Mouse (Mus musculus): ENCODE results near the gene Ciao2a. TPM values are rescaled to one million over a fixed set of nuclear protein-coding genes. Genes with fewer than 3 reads are reported as not detected.

The Ciao2a gene
- total RNA-seq, 2 experiments from 2014 or later, result 68.8 to 80.3 TPM

DNA sequence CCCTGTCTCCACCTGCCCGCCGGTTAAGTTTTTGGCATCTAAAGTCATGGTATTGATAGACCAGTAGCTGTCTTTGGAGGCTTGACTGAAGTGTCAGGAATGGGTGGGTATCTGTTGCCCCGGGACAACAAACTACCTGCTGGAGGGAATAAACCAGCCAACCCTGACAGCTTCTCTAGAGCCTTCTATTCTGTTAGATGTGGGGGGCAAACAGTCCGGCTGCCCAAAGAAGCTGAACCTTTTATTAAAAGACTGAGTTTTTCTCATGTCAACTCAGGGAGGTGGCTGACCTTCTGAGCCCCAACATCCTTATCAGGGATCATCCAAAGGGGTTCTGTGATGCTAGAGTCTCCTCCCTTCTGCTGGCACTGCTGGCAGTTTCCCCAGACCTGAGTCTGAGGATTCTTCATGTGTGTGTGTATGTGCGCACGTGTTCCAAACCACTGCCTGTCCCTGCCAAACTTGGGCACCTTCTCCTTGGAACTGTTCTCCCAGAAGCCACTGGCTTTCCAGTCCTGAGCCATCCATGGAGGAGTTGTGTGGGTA, 32.5 kb downstream of the Ciao2a start:
- no peak for DNase-seq (ENCODE audit: low spot score in 2 of 2)

DNA sequence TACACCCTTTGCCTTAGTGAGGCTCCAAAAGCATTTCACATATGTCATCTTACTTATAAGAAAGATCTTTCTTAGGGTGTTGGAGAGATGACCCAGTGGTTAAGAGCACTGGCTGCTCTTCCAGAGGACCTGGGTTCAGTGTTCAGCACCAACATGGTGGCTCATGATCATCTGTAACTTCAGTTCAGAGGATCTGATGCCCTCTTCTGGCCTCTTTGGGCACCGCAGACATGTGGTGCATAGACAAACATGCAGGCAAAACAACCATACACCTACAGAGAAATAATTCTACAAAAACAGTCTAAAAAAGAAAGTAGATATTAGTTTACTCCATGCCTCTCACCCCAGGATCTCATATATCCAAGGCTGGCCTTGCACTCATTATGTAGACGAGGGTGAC, 33.7 kb downstream of the Ciao2a start:
- DNase-seq (ENCODE audit: low spot score in 2 of 2), result no peak

DNA sequence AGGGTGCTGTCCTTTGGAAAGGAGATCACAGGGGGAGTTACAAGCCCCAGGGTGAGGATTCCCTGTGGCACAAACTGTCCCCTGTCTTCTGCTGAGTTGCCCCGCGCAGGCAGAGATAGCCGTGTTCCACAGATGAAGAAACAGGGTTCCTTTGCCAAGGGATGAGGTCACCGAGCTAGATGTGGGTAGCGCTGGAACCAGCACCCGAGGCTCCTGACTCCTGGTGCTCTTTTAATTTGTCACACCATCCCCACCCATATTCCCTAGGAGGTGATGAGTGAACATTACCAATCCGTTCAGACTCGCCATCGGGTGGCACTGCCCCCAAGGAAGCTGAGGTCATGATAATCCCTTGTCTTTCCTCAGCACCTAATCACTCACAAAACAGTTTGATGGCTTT, 36.6 kb downstream of the Ciao2a start:
- no peak for DNase-seq (ENCODE audit: low spot score in 2 of 2)

DNA sequence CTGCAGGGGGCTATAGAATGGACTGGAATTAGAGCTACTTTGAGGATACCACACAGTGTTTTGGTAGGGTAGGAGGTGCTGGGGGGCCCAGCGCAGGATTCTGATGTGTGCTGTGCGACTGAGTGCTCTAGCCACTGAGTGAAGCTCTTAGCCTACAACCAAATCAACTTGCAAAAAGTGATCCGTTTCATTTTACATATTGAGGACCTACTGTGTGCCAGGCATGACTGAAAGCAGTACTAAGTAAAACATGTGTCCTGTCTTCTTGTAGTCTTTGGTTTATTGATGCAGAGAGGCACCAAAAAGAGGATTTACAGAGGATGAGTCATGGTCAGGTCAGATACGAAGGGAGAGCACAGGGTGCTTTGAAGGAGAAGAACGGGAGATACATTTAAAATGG, 40.8 kb downstream of the Ciao2a start:
- no peak for DNase-seq (ENCODE audit: low spot score in 2 of 2)

DNA sequence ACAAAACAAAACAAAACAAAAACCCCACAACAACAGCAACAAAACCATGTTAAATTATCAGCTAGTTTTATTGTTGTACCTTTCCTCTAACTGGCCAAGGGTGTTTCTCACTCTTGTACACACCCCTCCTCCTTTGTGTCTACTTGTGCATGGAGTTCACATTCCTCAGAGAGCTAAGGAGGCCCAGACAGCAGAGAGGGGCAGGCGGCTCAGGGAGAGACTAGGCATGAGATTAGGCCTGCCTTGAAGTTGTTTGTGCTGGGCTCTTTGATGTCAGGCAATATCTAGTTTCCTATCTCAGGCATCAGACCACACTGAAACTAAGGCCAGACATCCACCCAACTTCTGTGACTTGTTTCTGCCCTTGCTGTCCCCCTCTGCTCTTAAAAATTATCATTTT, 41.8 kb downstream of the Ciao2a start:
- no peak for DNase-seq (ENCODE audit: low spot score in 2 of 2)

DNA sequence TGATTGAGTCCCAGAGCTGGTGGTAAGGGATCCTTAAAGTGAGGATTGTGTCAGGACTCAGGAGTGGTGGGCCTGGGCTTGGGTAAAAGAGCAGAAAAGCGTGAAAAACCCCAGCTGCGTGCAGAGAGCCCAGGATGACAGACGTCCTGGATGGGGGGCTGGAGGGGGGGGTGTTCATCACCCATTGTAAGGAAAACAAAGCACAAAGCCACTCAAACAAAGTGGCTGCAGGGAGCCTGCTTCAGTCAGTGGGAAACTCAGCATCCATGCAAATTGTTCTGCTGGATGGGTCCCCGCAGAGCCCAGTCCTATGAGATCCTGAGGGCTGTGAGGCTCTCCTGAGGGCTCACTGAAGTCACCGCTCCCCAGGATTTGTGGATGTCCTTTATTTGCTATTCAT, 44.1 kb downstream of the Ciao2a start:
- DNase-seq (ENCODE audit: low spot score in 2 of 2), result no peak

DNA sequence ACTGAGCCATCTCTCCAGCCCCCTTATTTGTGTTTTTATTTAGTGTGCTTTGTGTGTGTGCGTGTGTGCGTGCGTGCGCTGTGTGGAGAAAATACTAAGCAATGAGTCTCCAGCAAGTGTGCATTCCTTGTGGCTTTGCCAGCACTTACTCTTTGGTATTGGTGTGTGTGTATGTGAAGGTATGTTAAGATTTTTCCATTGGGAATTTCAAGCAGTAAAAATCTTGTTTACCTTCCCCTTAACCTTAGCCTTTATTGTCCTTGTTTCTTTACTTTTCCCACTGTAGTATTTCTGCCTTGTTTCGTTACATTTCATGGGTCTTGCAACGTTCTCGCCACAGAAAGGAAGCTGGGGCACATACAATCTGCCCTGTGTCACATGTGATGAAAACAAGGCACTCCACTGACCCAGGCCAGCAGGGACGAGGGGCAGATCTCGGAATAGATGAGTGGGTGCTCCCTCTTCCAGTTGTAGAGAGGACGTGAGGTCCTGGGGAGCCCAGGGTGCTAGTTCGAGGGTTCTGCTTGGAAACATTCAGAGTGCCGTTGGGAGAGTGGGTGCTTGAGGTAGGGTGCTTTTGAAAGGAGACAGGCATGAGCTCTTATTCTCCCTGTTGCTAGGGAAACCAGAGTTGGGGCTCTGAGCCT, 45.0 kb downstream of the Ciao2a start:
- DNase-seq (ENCODE audit: low spot score in 2 of 2), result no peak

DNA sequence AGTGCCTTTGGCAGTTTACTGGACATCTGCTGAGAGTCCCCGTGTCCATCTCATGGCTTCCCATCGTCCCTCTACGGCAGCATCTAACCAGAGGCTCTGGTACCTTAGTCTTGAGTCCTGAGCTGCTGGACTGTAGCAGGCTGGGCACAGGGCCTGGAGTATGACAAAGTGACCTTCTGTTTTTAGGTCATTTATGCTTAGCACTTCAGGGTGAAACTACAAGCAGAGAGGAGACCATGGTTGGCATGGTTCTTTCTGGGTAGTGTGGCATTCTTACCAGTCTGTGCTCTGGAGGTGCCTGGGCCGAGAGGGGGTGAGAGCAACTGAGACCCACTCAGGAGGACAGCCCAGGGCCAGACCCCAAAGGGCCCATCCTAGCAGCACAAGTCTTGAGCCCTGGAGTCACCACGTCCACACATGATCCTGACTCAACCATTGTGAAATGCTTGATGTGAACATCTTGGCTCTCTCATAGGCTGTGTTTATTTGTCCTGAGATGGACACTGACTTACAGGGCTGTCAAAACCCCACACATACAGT, 47.0 kb downstream of the Ciao2a start:
- no peak for DNase-seq (ENCODE audit: low spot score in 2 of 2)

DNA sequence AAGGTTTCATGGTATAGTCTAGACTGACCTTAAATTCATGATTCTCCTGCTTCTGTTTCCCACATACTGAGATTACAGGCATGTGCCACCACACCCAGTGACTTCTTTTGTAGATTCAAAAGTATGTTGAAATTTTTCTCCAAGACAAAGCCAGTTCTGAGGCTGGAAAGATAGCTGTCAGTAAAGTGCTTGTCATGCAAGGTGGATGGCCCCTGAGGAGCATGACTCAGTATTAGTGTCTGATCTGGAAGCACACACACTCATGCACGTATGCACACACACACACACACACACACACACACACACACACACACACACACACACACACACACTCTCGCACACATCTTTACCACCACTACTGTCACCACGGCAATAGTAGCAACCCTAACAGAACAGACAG, 48.6 kb downstream of the Ciao2a start:
- no peak for DNase-seq (ENCODE audit: low spot score in 2 of 2)

DNA sequence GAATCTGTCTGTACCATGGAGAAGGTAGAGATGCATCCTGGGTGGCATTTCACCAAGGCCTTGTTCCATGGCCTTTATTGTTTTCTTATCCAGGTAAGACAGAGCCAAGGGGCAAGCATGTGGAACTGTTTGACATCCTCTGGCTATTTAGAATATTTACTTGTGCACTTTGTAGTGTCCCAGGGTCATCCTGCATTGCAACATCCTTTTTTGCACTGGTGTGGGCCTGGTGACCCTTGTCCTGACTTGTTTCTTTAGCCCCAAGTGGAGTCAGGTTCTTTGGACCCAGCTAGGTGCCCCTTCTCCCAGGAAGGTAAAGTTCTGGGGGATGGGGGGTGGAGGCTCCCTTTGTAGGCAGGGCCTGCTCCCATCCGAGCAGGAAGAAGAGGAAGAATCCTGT, 51.6 kb downstream of the Ciao2a start:
- DNase-seq (ENCODE audit: low spot score in 2 of 2), result no peak

DNA sequence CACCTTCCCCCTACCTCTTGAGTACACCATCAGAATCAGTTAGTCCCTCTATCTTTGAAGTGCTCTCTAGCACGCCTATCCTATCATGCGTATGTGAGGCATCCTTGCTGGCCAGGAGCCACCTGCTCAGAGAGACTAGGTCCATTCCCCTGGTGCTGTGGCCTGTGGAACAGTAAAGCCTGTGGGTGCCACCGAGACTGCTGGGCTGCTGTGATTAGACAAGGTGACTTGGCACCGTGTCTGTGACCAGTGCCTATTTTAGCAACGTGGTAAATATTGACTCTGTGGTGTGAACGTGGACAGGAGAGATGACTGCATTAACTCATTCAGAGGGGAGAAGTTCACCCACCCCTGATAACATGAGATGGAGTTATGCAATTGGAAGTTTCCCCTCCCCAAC, 53.4 kb downstream of the Ciao2a start:
- DNase-seq (ENCODE audit: low spot score in 2 of 2), result no peak

DNA sequence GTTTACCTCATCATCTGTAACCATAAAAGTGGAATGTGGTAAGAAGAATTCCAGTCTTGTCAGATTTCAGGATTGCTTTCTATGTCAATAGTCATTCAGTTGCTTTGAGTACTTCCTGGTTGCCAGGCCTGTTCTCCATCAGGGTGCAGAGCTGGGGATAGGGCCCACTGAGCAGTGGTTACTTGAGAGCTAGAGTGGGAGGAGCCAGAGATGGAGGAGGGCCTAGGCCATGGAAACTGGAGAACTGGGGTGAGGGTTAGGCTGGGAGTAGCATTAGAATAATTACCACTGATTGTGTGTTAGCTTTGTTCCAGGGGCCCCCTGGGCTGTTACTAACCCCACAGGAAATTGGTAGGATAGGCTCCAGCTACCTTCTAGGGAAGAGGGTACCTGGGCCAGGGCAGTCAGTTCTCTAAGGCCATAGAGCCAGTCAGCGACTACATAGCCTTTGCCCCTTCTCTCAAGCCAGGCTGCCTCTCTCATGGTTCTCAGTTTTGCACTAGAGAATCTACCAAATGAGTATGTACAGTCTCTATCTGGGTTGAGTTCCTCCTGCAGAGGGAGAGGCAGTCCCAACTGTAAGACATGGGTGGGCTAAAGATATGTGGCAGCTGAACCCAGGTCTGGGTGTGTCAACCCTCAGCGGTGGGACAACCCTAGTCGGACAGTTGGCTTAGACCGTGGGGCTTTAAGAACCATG, 54.9 kb downstream of the Ciao2a start:
- DNase-seq (ENCODE audit: low spot score in 2 of 2), result no peak

DNA sequence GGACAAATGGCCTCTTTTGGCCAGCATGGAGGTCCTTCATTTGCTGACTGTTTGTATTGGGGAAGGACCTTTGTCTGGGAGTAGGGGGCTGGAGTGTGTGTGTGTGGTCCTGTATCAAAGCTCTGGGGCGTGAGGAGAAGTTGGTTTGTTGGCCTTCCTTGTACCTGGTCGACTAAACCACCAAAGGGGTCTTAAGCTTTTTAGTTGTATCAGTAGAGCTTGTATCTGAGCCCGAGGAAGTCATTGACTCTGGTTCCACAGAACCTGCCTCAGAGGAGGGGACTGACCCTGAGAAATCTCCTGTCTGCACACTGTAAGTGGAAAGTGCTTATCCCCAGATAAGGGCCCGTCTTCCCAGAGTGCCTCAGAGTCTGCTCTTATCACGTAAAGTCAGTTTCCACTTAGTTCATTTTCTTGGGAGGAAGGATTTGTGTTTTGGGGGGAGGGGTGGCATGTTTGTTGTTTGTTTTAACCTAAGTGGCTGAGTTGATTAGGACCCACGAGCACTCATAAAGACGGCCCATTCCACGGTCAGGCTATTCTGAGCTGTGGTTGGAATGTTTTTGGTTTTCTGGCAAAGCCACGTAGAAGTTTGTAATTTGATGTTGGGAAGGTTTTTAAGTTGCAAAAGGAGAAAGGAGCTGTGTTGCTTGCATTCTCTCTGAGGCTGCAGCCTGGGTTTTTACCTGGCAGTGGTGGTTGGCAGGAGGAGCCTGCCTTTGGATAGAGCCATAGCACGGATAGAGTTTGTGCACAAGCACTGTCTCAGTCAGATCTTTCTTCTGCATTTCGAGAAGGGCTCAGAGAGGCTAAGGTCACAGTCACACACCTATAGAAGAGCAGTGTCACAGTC, 55.6 kb downstream of the Ciao2a start:
- DNase-seq (ENCODE audit: low spot score in 2 of 2), result no peak

DNA sequence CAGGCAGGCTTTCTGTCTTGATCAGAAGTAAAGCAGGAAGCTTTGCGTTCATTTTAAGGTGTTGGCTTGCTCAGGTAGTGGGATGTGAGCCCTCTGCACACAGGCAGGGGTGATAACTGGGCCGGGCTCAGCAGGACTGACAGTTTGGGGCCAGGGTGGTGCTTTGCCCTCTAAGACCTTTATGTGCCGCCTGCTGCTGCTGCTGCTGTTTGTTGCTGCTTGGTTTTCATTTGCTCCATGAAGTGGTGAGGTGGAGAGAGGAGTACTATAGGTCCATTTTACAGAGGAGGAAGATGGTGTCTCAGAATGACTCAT, 56.2 kb downstream of the Ciao2a start:
- no peak for DNase-seq (ENCODE audit: low spot score in 2 of 2)

DNA sequence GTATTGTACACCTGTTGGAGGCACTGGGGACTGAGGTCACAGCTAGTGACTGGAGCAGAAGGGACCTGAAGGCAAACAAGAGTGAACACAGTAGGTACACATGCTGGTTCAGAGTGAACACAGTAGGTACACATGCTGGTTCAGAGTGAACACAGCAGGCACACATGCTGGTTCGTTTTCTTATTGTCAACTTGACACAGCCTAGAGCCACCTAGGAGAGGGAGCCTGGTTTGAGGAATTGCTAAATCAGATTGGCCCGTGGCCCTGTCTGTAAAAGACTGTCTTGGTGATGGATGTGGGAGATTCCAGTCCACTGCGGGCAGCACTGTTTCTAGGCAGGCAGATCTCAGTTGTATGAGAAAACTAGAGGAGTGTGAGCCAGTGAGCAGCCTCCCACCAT, 56.6 kb downstream of the Ciao2a start:
- no peak for DNase-seq (ENCODE audit: low spot score in 2 of 2)

DNA sequence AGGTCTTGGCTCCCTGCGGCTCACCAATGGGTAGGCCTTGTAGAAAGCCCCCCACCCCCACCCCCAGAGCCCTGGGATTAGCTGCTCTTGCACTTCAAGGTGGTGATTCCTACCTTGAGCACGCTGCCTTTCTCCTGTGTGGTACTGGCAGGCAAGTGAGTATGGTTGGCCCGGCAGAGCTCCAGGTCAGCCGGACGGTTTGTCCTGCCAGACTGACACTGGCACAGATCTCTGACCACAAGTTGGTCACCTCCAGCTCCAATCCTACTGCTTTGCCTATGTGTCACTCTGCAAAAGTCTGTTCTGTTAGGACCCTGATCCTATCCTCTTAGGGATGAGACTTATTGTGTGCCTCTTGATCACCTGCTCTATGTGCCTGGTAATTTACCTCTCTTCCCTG, 58.2 kb downstream of the Ciao2a start:
- DNase-seq (ENCODE audit: low spot score in 2 of 2), result no peak

DNA sequence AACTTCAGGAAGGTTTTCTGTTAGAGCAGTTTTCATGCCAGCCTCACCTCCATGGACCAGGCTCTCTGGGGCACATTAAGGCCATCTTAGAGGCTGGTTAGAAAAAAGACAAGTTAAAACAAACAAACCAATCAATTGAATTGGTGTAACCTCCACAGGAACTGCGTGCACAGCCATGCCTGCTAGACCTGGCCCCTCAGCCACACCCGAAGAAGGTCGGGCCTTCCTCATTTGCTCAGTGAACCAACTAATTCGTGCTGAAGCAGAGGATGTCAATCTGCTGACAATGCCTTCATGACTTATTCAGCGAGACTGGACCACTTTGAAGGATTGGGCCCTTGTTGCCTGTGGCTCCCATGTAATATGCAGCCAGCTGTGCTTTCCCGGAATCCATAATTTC, 60.0 kb downstream of the Ciao2a start:
- no peak for DNase-seq (ENCODE audit: low spot score in 2 of 2)

Other genes starting within 250 kb of the Ciao2a start
- gene Pclaf, start 236.4 kb upstream of the Ciao2a start, total RNA-seq (2021), result 1 to 10 TPM; 1.1 to 1.4 TPM
- 10 to 100 TPM; 28.3 to 34.7 TPM for gene Trip4, start 217.8 kb upstream of the Ciao2a start, total RNA-seq (2021)
- gene Csnk1g1, start 217.7 kb upstream of the Ciao2a start, total RNA-seq (2021), result 10 to 100 TPM; 13.7 to 14.4 TPM
- gene Ppib, start 66.4 kb upstream of the Ciao2a start, total RNA-seq (2021), result 100 to 1,000 TPM; 258 to 275 TPM
- under 1 TPM; 0.17 to 0.38 TPM for gene Snx22, start 56.9 kb upstream of the Ciao2a start, total RNA-seq (2021)
- 100 to 1,000 TPM in 1 of 2 experiments, 10 to 100 TPM in 1; 89.6 to 103 TPM for gene Snx1, start within 50 bp of the Ciao2a start, total RNA-seq (2021)
- gene Dapk2, start 31.6 kb downstream of the Ciao2a start, total RNA-seq (2021), result 1 to 10 TPM; 4.4 to 4.9 TPM
- gene Herc1, start 223.8 kb downstream of the Ciao2a start, total RNA-seq (2021), result 10 to 100 TPM; 35.1 to 35.4 TPM